Mouse (Mus musculus) MEL (cell line): ENCODE results near the gene Tmem91. TPM values are rescaled to one million over a fixed set of nuclear protein-coding genes. Genes with fewer than 3 reads are reported as not detected.

Experiments used
- DNase-seq: peaks from one replicate; pipeline ENCODE4 v3.0.0; 2011; ENCODE audit warnings: low read depth, low spot score
- H3K27ac ChIP-seq: 2 replicates; pipeline ENCODE4 v1.5.1; 2012; ENCODE audit warnings: low read depth, mild to moderate bottlenecking, control low read depth, low read length, moderate library complexity; ENCODE audit not compliant: control insufficient read depth
- H3K27me3 ChIP-seq, 2 experiments: fragments of 150-350 bp in 1 of 2; sonication (generic) in 1 of 2; 2 replicates each; pipeline ENCODE4 v1.6.1; 2012; ENCODE audit warnings: low read length in 2 of 2, mild to moderate bottlenecking in 2 of 2, improper control_type of control experiment in 1 of 2, moderate library complexity in 1 of 2; ENCODE audit not compliant: insufficient read depth in 2 of 2, control insufficient read depth in 1 of 2
- H3K36me3 ChIP-seq, 2 experiments: 2 replicates each; pipeline ENCODE4 v1.6.1; 2012 to 2014; ENCODE audit warnings: low read length in 2 of 2, improper control_type of control experiment in 1 of 2, inconsistent platforms in 1 of 2, mild to moderate bottlenecking in 1 of 2; ENCODE audit not compliant: insufficient read depth in 2 of 2, control insufficient read depth in 1 of 2
- H3K4me1 ChIP-seq, 2 experiments: fragments of 150-350 bp in 1 of 2; sonication (generic) in 1 of 2; 2 replicates each; pipeline ENCODE4 v1.6.1; 2012; ENCODE audit warnings: low read length in 2 of 2, improper control_type of control experiment in 1 of 2, mild to moderate bottlenecking in 1 of 2; ENCODE audit not compliant: insufficient read depth in 2 of 2, control insufficient read depth in 1 of 2
- H3K4me3 ChIP-seq, 2 experiments: fragments of 150-350 bp in 1 of 2; sonication (generic) in 1 of 2; 2 replicates each; pipeline ENCODE4 v1.5.1; 2012; ENCODE audit warnings: low read depth in 2 of 2, low read length in 2 of 2, mild to moderate bottlenecking in 2 of 2, moderate library complexity in 2 of 2, control low read depth in 1 of 2, improper control_type of control experiment in 1 of 2; ENCODE audit not compliant: control insufficient read depth in 1 of 2, insufficient read depth in 1 of 2
- H3K79me2 ChIP-seq: 2 replicates; pipeline ENCODE4 v1.6.1; 2012; ENCODE audit warnings: mild to moderate bottlenecking, low read length, moderate library complexity; ENCODE audit not compliant: control insufficient read depth, poor library complexity, insufficient read depth
- H3K9ac ChIP-seq: 2 replicates; pipeline ENCODE4 v1.6.1; 2012; ENCODE audit warnings: low read depth, mild to moderate bottlenecking, control low read depth, low read length, moderate library complexity; ENCODE audit not compliant: control insufficient read depth, poor library complexity, severe bottlenecking
- H3K9me3 ChIP-seq: fragments of 150-350 bp; sonication (generic); replicated peaks from 2 replicates; pipeline ENCODE4 v1.6.1; 2012; ENCODE audit warnings: mild to moderate bottlenecking, low read length, improper control_type of control experiment, moderate library complexity; ENCODE audit not compliant: insufficient read depth
- BHLHE40 ChIP-seq: IDR thresholded peaks from 2 replicates; pipeline ENCODE4 v1.6.1; 2012; ENCODE audit warnings: low read depth, mild to moderate bottlenecking, inconsistent platforms, low read length, improper control_type of control experiment, borderline replicate concordance
- CHD1 ChIP-seq: IDR thresholded peaks from 2 replicates; pipeline ENCODE4 v1.6.1; 2012; ENCODE audit warnings: low read depth, mild to moderate bottlenecking, inconsistent platforms, low read length, improper control_type of control experiment
- CTCF ChIP-seq, 3 experiments: IDR thresholded peaks in 2 of 3; conservative IDR thresholded peaks in 1 of 3; 2 replicates each; pipeline ENCODE4 v1.5.1; 2011 to 2012; ENCODE audit warnings: low read length in 3 of 3, low read depth in 2 of 3, mild to moderate bottlenecking in 2 of 3, improper control_type of control experiment in 1 of 3, inconsistent platforms in 1 of 3, mixed read lengths in 1 of 3, moderate library complexity in 1 of 3; ENCODE audit not compliant: control insufficient read depth in 1 of 3, insufficient read depth in 1 of 3, poor library complexity in 1 of 3, severe bottlenecking in 1 of 3
- ELF1 ChIP-seq: IDR thresholded peaks from 2 replicates; pipeline ENCODE4 v1.6.1; 2014; ENCODE audit warnings: low read depth, mild to moderate bottlenecking, inconsistent platforms, low read length, improper control_type of control experiment, moderate library complexity
- EP300 ChIP-seq, 2 experiments: IDR thresholded peaks; 2 replicates each; pipeline ENCODE4 v1.6.1; 2011; ENCODE audit warnings: improper control_type of control experiment in 2 of 2, low read length in 2 of 2, low read depth in 1 of 2, mild to moderate bottlenecking in 1 of 2
- GABPA ChIP-seq: IDR thresholded peaks from 2 replicates; pipeline ENCODE4 v1.6.1; 2012; ENCODE audit warnings: low read depth, mild to moderate bottlenecking, inconsistent platforms, low read length, improper control_type of control experiment, moderate library complexity
- GATA1 ChIP-seq: IDR thresholded peaks from 2 replicates; pipeline ENCODE4 v1.6.1; 2011; ENCODE audit warnings: low read depth, low read length, improper control_type of control experiment
- HCFC1 ChIP-seq: IDR thresholded peaks from 2 replicates; pipeline ENCODE4 v1.6.1; 2012; ENCODE audit warnings: low read depth, mild to moderate bottlenecking, inconsistent platforms, low read length, improper control_type of control experiment, moderate library complexity
- KAT2A ChIP-seq: conservative IDR thresholded peaks from 2 replicates; pipeline ENCODE4 v1.6.1; 2012; ENCODE audit warnings: low read depth, low read length, improper control_type of control experiment, inconsistent platforms
- NELFE ChIP-seq: IDR thresholded peaks from 2 replicates; pipeline ENCODE4 v1.6.1; 2011; ENCODE audit warnings: low read depth, low read length, improper control_type of control experiment
- NRF1 ChIP-seq: IDR thresholded peaks from 2 replicates; pipeline ENCODE4 v1.6.1; 2014; ENCODE audit warnings: low read depth, mild to moderate bottlenecking, inconsistent platforms, low read length, improper control_type of control experiment, moderate library complexity; ENCODE audit not compliant: poor library complexity, insufficient read depth, severe bottlenecking
- POLR2A ChIP-seq, 2 experiments: IDR thresholded peaks; 2 replicates each; pipeline ENCODE4 v1.6.1; 2011 to 2012; ENCODE audit warnings: low read length in 2 of 2, mild to moderate bottlenecking in 2 of 2, control low read depth in 1 of 2, improper control_type of control experiment in 1 of 2, low read depth in 1 of 2, moderate library complexity in 1 of 2; ENCODE audit not compliant: control insufficient read depth in 1 of 2, insufficient read depth in 1 of 2, poor library complexity in 1 of 2
- POLR2AphosphoS2 ChIP-seq: IDR thresholded peaks from 2 replicates; pipeline ENCODE4 v1.6.1; 2011; ENCODE audit warnings: low read length, improper control_type of control experiment
- RAD21 ChIP-seq: IDR thresholded peaks from 2 replicates; pipeline ENCODE4 v1.6.1; 2011; ENCODE audit warnings: mild to moderate bottlenecking, low read depth, low read length, improper control_type of control experiment
- RCOR1 ChIP-seq: IDR thresholded peaks from 2 replicates; pipeline ENCODE4 v1.6.1; 2012; ENCODE audit warnings: low read depth, mild to moderate bottlenecking, inconsistent platforms, low read length, improper control_type of control experiment
- SIN3A ChIP-seq: IDR thresholded peaks from 2 replicates; pipeline ENCODE4 v1.6.1; 2012; ENCODE audit warnings: low read length, improper control_type of control experiment, inconsistent platforms
- SMC3 ChIP-seq: IDR thresholded peaks from 2 replicates; pipeline ENCODE4 v1.6.1; 2011; ENCODE audit warnings: low read depth, low read length, improper control_type of control experiment
- TAL1 ChIP-seq: IDR thresholded peaks from 2 replicates; pipeline ENCODE4 v1.6.1; 2012; ENCODE audit warnings: mild to moderate bottlenecking, inconsistent platforms, low read length, moderate library complexity, mixed read lengths
- USF1 ChIP-seq: IDR thresholded peaks from 2 replicates; pipeline ENCODE4 v1.6.1; 2014; ENCODE audit warnings: low read depth, mild to moderate bottlenecking, inconsistent platforms, low read length, improper control_type of control experiment, moderate library complexity
- polyA plus RNA-seq, 2 experiments: library from polyadenylated mRNA; stranded (reverse) in 1 of 2; unstranded in 1 of 2; fragments of >175 nt in 1 of 2; fragments of >200 nt in 1 of 2; gene quantifications; 2 replicates each; pipeline versions ENCODE4 v1.2.1 to v1.2.4; 2012; ENCODE audit warnings: low replicate concordance in 2 of 2, low read depth in 1 of 2; ENCODE audit not compliant: insufficient read length in 2 of 2, insufficient read depth in 1 of 2, missing spikeins in 1 of 2
- total RNA-seq: library from RNA; depleted of rRNA; stranded (reverse); fragments of 300-350 nt; gene quantifications from 2 replicates; pipeline ENCODE4 v1.2.3, GENCODE M21; 2012

Tmem91 gene
- total and polyA plus RNA-seq, 3 experiments: 0.89 to 3.3 TPM; not detected in 1

DNA sequence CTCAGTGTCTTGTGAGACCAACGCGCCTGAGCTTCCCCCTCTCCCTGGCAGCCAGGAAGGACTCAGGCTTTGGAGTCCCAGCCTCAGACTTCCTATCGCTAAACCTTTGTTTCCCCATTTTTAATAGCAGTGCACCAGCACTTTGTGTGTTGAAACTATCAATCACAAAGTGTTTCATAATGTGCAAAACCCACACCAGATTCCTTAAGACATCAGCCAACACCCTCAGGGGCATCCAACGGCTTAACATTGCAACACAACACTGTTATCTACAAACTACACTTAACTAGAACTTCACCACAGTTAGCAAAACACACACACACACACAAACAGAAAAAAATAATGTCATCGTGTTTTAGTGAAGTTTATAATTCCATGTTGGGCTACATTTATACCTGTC, 25.1 kb downstream of the Tmem91 start:
- H3K27me3 ChIP-seq: no peaks in the 10 kb centered on the region
- H3K9me3 ChIP-seq: no peaks in the 10 kb centered on the region
- no peak overlapping the region for H3K9ac ChIP-seq
- no peaks in the 10 kb centered on the region for H3K79me2 ChIP-seq
- TF ChIP-seq TAL1 (no peak), GABPA (no peak), BHLHE40 (no peak), POLR2A (IDR thresholded peaks at IDR 0.05; ENCODE audit: control insufficient read depth in 1 of 2, insufficient read depth in 1 of 2, low read depth in 1 of 2, low read length in 2 of 2, poor library complexity in 1 of 2) (no peak), KAT2A (no peak), GATA1 (peak; percentile 30; the same call in 1 of the 2 replicates), EP300 (IDR thresholded peaks at IDR 0.05; ENCODE audit: low read depth in 1 of 2, low read length in 2 of 2) (peak in 1 of 2 experiments; percentile 35; a peak in 1 of 4 replicates), NRF1 (no peak), POLR2AphosphoS2 (no peak)
- no peak overlapping the region for H3K4me3 ChIP-seq
- H3K36me3 ChIP-seq: no peaks in the 10 kb centered on the region
- peak; percentile 35 for DNase-seq
- H3K4me1 ChIP-seq: no peaks in the 10 kb centered on the region
- no peak overlapping the region for H3K27ac ChIP-seq

DNA sequence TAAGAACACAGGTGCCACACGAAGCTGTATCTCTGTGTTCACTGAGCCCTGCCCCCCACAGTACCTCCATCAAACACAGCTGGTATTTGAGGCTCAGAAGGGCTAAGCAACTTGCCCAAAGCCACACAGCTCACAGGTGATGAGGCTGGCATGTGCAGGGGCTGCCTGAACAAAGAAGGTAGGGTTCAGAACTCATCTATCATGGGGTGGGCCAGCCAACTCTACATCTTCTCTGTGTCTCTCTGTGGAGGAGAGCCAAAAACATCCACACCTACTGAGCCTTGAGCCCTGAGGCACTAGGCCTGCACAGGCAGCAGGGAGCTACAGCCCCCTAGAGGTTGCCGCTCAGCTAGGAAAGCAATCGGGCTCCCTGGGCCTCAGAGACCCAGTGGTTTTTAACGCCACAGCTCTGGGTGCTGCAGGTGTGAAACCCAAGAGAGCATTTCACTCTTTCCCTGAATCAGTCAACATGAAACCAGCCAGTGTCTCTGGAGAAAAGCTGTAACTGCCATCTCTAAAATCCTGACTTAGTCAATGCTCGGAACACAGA, 27.3 kb downstream of the Tmem91 start:
- Histone ChIP-seq H3K4me1 (no peaks in the 10 kb centered on the region; a peak in 1 of 4 replicates), H3K4me3 (no peak overlapping the region), H3K9me3 (no peaks in the 10 kb centered on the region), H3K27ac (no peak overlapping the region), H3K36me3 (no peaks in the 10 kb centered on the region), H3K27me3 (no peaks in the 10 kb centered on the region), H3K79me2 (no peaks in the 10 kb centered on the region), H3K9ac (no peak overlapping the region)
- no peak for DNase-seq
- no peak for TF ChIP-seq NELFE
- TF ChIP-seq POLR2AphosphoS2: no peak
- TF ChIP-seq SMC3: 0 out of 2 replicates have a peak, but pooled peaks have one; percentile 6
- TF ChIP-seq RAD21: peak; percentile 17
- TF ChIP-seq CTCF (IDR thresholded peaks at IDR 0.05 in 2 of 3, conservative IDR thresholded peaks at IDR 0.05 in 1 of 3; ENCODE audit: control insufficient read depth in 1 of 3, insufficient read depth in 1 of 3, low read depth in 2 of 3, low read length in 3 of 3, poor library complexity in 1 of 3, severe bottlenecking in 1 of 3): peak in 2 of 3 experiments; percentile 16 to 31; a peak in 2 of 6 replicates

DNA sequence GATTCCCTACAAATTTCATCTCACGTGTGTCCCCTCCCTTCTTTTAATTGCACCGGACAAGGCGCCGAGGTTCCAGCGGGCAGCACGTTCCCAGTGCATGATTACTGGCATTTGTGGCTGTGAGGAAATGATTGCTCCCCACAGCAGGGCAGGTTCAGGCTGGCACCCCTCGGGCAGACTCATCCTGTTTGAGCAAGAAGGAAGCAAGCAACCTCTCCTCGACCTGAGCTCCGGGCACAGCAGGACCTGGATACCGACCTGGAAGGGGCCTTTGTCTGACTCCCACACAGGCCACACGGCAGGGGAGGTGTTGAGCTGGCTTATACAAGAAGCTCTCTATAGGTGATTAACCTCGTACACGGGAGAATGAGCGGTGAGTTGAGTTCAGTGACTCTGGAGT, 29.9 kb downstream of the Tmem91 start:
- no peak overlapping the region for H3K4me3 ChIP-seq
- no peaks in the 10 kb centered on the region for H3K36me3 ChIP-seq
- H3K79me2 ChIP-seq: no peaks in the 10 kb centered on the region
- DNase-seq: no peak
- H3K9me3 ChIP-seq: no peaks in the 10 kb centered on the region
- no peaks in the 10 kb centered on the region for H3K27me3 ChIP-seq
- H3K4me1 ChIP-seq: no peaks in the 10 kb centered on the region; a peak in 1 of 4 replicates
- no peak for TF ChIP-seq SIN3A
- no peak for TF ChIP-seq TAL1
- no peak for TF ChIP-seq HCFC1
- TF ChIP-seq USF1: no peak
- TF ChIP-seq ELF1: no peak
- no peak for TF ChIP-seq CTCF (IDR thresholded peaks at IDR 0.05 in 2 of 3, conservative IDR thresholded peaks at IDR 0.05 in 1 of 3; ENCODE audit: control insufficient read depth in 1 of 3, insufficient read depth in 1 of 3, low read depth in 2 of 3, low read length in 3 of 3, poor library complexity in 1 of 3, severe bottlenecking in 1 of 3)
- TF ChIP-seq POLR2AphosphoS2: no peak
- TF ChIP-seq RCOR1: no peak
- TF ChIP-seq CHD1: no peak
- no peak for TF ChIP-seq POLR2A (IDR thresholded peaks at IDR 0.05; ENCODE audit: control insufficient read depth in 1 of 2, insufficient read depth in 1 of 2, low read depth in 1 of 2, low read length in 2 of 2, poor library complexity in 1 of 2)
- H3K27ac ChIP-seq: no peak overlapping the region
- no peak overlapping the region for H3K9ac ChIP-seq
